Mouse (Mus musculus): ENCODE results near the gene Nup62. TPM values are rescaled to one million over a fixed set of nuclear protein-coding genes. Genes with fewer than 3 reads are reported as not detected.

The Nup62 gene
- polyA plus RNA-seq, 1 experiment: 77.0 TPM

DNA sequence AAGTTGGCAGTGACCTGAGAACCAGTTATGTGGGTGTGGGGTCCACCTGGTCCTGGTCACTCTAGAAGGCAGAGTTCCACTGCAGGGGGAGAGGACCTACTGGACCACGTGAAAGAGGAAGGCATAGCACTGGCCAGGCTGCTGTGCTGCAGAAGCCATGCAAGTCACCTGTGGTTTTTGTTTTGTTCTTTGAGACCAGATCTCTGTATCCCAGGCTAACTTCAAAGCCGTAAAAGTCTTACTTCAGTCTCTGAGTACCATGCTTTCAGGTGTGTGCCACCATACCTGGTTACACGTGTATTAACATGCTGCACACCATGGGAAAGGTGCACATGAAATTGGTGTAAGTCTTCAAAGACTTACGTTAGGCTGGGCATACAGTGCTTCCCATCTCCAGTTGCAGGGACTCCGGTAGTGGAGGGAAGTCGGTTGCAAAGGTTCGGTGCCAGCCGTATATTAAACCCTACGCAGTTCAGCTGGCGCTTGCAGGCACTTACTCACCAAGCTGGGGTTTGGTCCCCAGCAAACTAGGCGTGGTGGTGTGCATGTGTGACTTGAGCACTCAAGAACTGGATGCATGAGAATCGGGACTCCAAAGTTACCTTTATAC is 35.8 kb downstream of the Nup62 start:
- Histone ChIP-seq H3ac (ENCODE audit: control insufficient read depth, insufficient read length) (no peak overlapping the region), H3K36me3 (ENCODE audit: control insufficient read depth, insufficient read depth) (no peaks in the 10 kb centered on the region), H3K4me2 (ENCODE audit: low read depth) (peak overlapping the region; percentile 72), H3K27me3 (ENCODE audit: control insufficient read depth, insufficient read depth, insufficient read length) (no peaks in the 10 kb centered on the region), H3K79me2 (ENCODE audit: control insufficient read depth, insufficient read depth) (peaks cover 33% of the 10 kb centered on the region), H3K4me3 (peak overlapping the region; percentile 94)
- no peak for TF ChIP-seq MYOD1 (IDR thresholded peaks at IDR 0.05; ENCODE audit: control insufficient read depth in 1 of 3, insufficient read length in 2 of 3, low read depth in 2 of 3)
- no peak for TF ChIP-seq USF1 (IDR thresholded peaks at IDR 0.05; ENCODE audit: low read depth)
- TF ChIP-seq POLR2AphosphoS2 (IDR thresholded peaks at IDR 0.05; ENCODE audit: insufficient read length, low read depth): no peak
- no peak for TF ChIP-seq MAX (IDR thresholded peaks at IDR 0.05; ENCODE audit: low read depth)
- TF ChIP-seq TCF3 (IDR thresholded peaks at IDR 0.05; ENCODE audit: insufficient read length, low read depth): no peak
- no peak for TF ChIP-seq SRF (IDR thresholded peaks at IDR 0.05; ENCODE audit: control insufficient read depth, insufficient read length, low read depth)
- no peak for TF ChIP-seq TCF12 (IDR thresholded peaks at IDR 0.05; ENCODE audit: insufficient read depth, poor library complexity, severe bottlenecking)
- TF ChIP-seq CEBPB (IDR thresholded peaks at IDR 0.05; ENCODE audit: insufficient read depth, poor library complexity, severe bottlenecking): no peak
- no peak for TF ChIP-seq E2F4 (IDR thresholded peaks at IDR 0.05; ENCODE audit: insufficient read depth)
- TF ChIP-seq POLR2A (IDR thresholded peaks at IDR 0.05; ENCODE audit: insufficient read length, low read depth): no peak
- no peak for TF ChIP-seq MYOG (IDR thresholded peaks at IDR 0.05; ENCODE audit: control insufficient read depth in 1 of 3, insufficient read depth in 1 of 3, insufficient read length in 2 of 3, low read depth in 2 of 3)
- no peak for TF ChIP-seq REST (IDR thresholded peaks at IDR 0.05; ENCODE audit: insufficient read depth, insufficient read length)

DNA sequence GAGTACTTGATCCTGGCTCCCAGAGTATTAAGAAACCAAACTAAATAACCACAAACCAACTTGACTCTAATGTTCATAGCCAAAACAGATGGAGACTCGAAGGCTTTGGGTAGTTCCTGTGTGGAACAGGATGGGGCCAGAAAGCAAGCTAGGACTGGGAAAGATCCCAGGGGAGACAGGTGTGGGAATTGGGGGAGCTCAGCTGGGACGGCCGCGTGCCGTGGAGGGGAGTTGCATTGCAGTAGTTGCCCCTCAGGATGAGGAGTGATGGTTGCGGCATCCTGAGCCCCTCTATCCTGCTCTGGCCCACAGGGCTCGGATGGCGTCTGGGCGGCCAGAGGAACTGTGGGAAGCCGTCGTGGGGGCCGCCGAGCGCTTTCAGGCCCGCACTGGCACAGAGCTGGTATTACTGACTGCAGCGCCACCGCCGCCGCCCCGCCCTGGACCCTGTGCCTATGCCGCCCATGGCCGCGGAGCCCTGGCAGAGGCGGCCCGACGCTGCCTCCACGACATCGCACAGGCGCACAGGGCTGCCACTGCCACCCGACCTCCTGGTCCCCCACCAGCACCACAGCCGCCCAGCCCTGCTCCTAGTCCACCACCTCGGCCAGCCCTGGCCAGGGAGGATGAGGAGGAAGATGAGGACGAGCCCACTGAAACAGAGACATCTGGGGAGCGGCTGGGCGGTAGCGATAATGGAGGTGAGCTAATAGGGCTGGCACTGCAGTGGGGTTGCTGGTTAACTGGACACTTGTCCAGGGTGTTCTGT is 36.6 kb downstream of the Nup62 start:
- Histone ChIP-seq H3K4me2 (ENCODE audit: low read depth) (no peak overlapping the region), H3K4me3 (no peak overlapping the region), H3ac (ENCODE audit: control insufficient read depth, insufficient read length) (no peak overlapping the region), H3K27me3 (ENCODE audit: control insufficient read depth, insufficient read depth, insufficient read length) (no peaks in the 10 kb centered on the region), H3K79me2 (ENCODE audit: control insufficient read depth, insufficient read depth) (peaks cover 28% of the 10 kb centered on the region), H3K36me3 (ENCODE audit: control insufficient read depth, insufficient read depth) (no peaks in the 10 kb centered on the region)
- TF ChIP-seq CEBPB (IDR thresholded peaks at IDR 0.05; ENCODE audit: insufficient read depth, poor library complexity, severe bottlenecking): no peak
- TF ChIP-seq MYOD1 (IDR thresholded peaks at IDR 0.05; ENCODE audit: control insufficient read depth in 1 of 3, insufficient read length in 2 of 3, low read depth in 2 of 3): no peak
- no peak for TF ChIP-seq REST (IDR thresholded peaks at IDR 0.05; ENCODE audit: insufficient read depth, insufficient read length)
- TF ChIP-seq POLR2AphosphoS2 (IDR thresholded peaks at IDR 0.05; ENCODE audit: insufficient read length, low read depth): peak; percentile 35
- no peak for TF ChIP-seq SRF (IDR thresholded peaks at IDR 0.05; ENCODE audit: control insufficient read depth, insufficient read length, low read depth)

- H3ac ChIP-seq (ENCODE audit: control insufficient read depth, insufficient read length): no peak overlapping the region
- no peaks in the 10 kb centered on the region for H3K27me3 ChIP-seq (ENCODE audit: control insufficient read depth, insufficient read depth, insufficient read length)
- H3K4me3 ChIP-seq: no peak overlapping the region
- no peaks in the 10 kb centered on the region for H3K36me3 ChIP-seq (ENCODE audit: control insufficient read depth, insufficient read depth)
- H3K79me2 ChIP-seq (ENCODE audit: control insufficient read depth, insufficient read depth): peaks cover 22% of the 10 kb centered on the region
- no peak for TF ChIP-seq REST (IDR thresholded peaks at IDR 0.05; ENCODE audit: insufficient read depth, insufficient read length)
- TF ChIP-seq POLR2AphosphoS2 (IDR thresholded peaks at IDR 0.05; ENCODE audit: insufficient read length, low read depth): peak; percentile 36
- peak overlapping the region; percentile 77 for H3K4me2 ChIP-seq (ENCODE audit: low read depth)
These were observed 37.2 kb downstream of the Nup62 start for GRCm38 (mm10) chr7:44853065-44853464.

DNA sequence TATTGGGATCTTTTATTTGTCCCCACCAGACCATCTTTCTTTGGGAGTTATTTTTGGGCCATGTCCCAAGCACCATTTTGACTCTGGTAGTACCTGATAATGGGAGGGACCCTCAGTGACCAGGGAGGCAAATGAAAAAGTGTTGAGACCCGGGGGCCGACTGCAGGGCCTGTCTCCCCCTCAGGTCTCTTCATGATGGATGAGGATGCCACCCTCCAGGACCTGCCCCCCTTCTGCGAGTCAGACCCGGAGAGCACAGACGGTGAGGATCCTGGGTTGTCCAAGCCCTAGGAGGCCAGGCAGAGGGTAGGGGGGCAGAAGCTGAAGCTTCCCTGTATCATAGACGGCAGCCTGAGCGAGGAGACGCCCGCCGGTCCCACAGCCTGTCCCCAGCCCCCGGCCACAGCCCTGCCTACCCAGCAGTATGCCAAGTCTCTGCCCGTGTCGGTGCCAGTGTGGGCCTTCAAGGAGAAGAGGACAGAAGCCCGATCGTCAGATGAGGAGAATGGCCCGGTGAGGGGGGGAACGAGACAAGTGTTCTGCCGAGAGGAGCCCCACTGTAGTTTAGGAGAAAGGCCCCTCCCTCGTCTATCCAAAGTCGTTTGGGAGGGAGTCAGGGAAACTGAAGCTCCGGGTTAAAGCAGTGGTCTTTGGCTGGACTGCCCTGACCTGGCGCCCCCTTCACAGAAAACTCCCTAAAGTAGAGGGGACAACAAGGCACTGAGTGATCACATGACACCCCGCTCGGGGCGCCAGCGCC is 37.9 kb downstream of the Nup62 start:
- H3K79me2 ChIP-seq (ENCODE audit: control insufficient read depth, insufficient read depth): peaks cover 22% of the 10 kb centered on the region
- H3ac ChIP-seq (ENCODE audit: control insufficient read depth, insufficient read length): peak overlapping the region; percentile 12
- TF ChIP-seq USF1 (IDR thresholded peaks at IDR 0.05; ENCODE audit: low read depth) (peak; percentile 34), TCF12 (IDR thresholded peaks at IDR 0.05; ENCODE audit: insufficient read depth, poor library complexity, severe bottlenecking) (no peak), CEBPB (IDR thresholded peaks at IDR 0.05; ENCODE audit: insufficient read depth, poor library complexity, severe bottlenecking) (no peak)
- no peaks in the 10 kb centered on the region for H3K36me3 ChIP-seq (ENCODE audit: control insufficient read depth, insufficient read depth)
- peak overlapping the region; percentile 77 for H3K4me2 ChIP-seq (ENCODE audit: low read depth)
- peak overlapping the region; percentile 30 for H3K4me3 ChIP-seq
- no peaks in the 10 kb centered on the region for H3K27me3 ChIP-seq (ENCODE audit: control insufficient read depth, insufficient read depth, insufficient read length)

DNA sequence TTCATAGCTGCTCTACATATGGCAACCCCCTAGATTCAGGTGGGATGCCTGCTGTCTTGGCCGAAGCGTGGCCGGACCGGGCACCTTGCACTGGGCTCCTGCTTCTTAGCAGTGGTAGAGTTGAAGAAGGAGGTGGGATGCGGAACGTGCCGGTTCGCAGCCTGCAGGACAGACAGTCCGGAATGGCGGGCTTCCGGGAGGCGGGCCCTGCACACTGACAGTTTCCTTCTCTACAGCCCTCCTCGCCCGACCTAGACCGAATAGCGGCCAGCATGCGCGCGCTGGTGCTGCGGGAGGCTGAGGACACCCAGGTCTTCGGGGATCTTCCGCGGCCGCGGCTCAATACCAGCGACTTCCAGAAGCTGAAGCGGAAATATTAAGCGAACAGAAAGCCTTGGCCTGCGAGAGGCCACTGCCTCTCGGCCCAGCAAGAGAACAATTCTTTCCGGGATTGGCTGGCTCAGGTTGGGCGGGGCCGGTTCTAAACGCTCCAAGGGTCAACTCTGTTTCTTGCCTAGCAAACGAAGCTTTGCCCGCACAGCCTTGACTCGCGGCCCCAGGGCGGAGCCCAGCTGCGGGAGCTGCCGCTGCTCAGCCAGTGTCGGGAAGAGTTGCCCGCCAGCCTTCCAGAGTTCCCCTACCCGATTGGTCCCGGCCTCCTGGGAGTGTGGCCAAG is 38.6 kb downstream of the Nup62 start:
- H3K36me3 ChIP-seq (ENCODE audit: control insufficient read depth, insufficient read depth): no peaks in the 10 kb centered on the region

More for the DNA sequence above, 38.6 kb downstream of the Nup62 start:
- peaks cover 26% of the 10 kb centered on the region for H3K79me2 ChIP-seq (ENCODE audit: control insufficient read depth, insufficient read depth)
- no peaks in the 10 kb centered on the region for H3K27me3 ChIP-seq (ENCODE audit: control insufficient read depth, insufficient read depth, insufficient read length)
- TF ChIP-seq USF1 (IDR thresholded peaks at IDR 0.05; ENCODE audit: low read depth) (no peak), POLR2AphosphoS2 (IDR thresholded peaks at IDR 0.05; ENCODE audit: insufficient read length, low read depth) (peak; percentile 86), CEBPB (IDR thresholded peaks at IDR 0.05; ENCODE audit: insufficient read depth, poor library complexity, severe bottlenecking) (no peak), REST (IDR thresholded peaks at IDR 0.05; ENCODE audit: insufficient read depth, insufficient read length) (no peak), MYOD1 (IDR thresholded peaks at IDR 0.05; ENCODE audit: control insufficient read depth in 1 of 3, insufficient read length in 2 of 3, low read depth in 2 of 3) (no peak), TCF12 (IDR thresholded peaks at IDR 0.05; ENCODE audit: insufficient read depth, poor library complexity, severe bottlenecking) (no peak), POLR2A (IDR thresholded peaks at IDR 0.05; ENCODE audit: insufficient read length, low read depth) (peak; percentile 56), SRF (IDR thresholded peaks at IDR 0.05; ENCODE audit: control insufficient read depth, insufficient read length, low read depth) (no peak), MAX (IDR thresholded peaks at IDR 0.05; ENCODE audit: low read depth) (no peak)
- peak overlapping the region; percentile 30 for H3K4me3 ChIP-seq
- peak overlapping the region; percentile 77 for H3K4me2 ChIP-seq (ENCODE audit: low read depth)
- peak overlapping the region; percentile 12 for H3ac ChIP-seq (ENCODE audit: control insufficient read depth, insufficient read length)

All from myocyte (in vitro differentiated cells).